Mouse (Mus musculus) midbrain, postnatal 0 days (tissue): ENCODE data around the gene Cars2. TPM values are rescaled to one million over a fixed set of nuclear protein-coding genes. Genes with fewer than 3 reads are reported as not detected.

Experiments used
- ATAC-seq: fragments of 200-750 bp; cut with Nextera tagmentation; 2 replicates; pipeline ENCODE4 v1.8.0; 2017; ENCODE audit warnings: moderate number of reproducible peaks, mild to moderate bottlenecking, moderate TSS enrichment, moderate library complexity; ENCODE audit not compliant: low FRiP score
- DNase-seq: peaks from one replicate; pipeline ENCODE4 v3.0.0-alpha.2; 2015; ENCODE audit warnings: low spot score
- H3K27ac ChIP-seq: fragments of 300-500 bp; sonication (generic); 2 replicates; pipeline ENCODE4 v1.5.1; 2014; ENCODE audit warnings: low read depth, mild to moderate bottlenecking, low read length, mixed read lengths
- H3K27me3 ChIP-seq: fragments of 300-500 bp; sonication (generic); 2 replicates; pipeline ENCODE4 v1.6.1; 2014; ENCODE audit warnings: low read length, control low read depth, mixed read lengths; ENCODE audit not compliant: insufficient read depth
- H3K36me3 ChIP-seq: fragments of 300-500 bp; sonication (generic); 2 replicates; pipeline ENCODE4 v1.6.1; 2014; ENCODE audit warnings: low read length, control low read depth, mixed read lengths; ENCODE audit not compliant: insufficient read depth
- H3K4me1 ChIP-seq: fragments of 300-500 bp; sonication (generic); 2 replicates; pipeline ENCODE4 v1.6.1; 2014; ENCODE audit warnings: mild to moderate bottlenecking, control low read depth, antibody characterized with exemption, low read length, mixed read lengths; ENCODE audit not compliant: insufficient read depth
- H3K4me2 ChIP-seq: fragments of 300-500 bp; sonication (generic); 2 replicates; pipeline ENCODE4 v1.6.1; 2014; ENCODE audit warnings: low read depth, mild to moderate bottlenecking, low read length, mixed read lengths; ENCODE audit not compliant: poor library complexity, severe bottlenecking
- H3K4me3 ChIP-seq: fragments of 300-500 bp; sonication (generic); 2 replicates; pipeline ENCODE4 v1.5.1; 2014; ENCODE audit warnings: low read depth, mild to moderate bottlenecking, low read length, moderate library complexity
- H3K9ac ChIP-seq: fragments of 300-500 bp; sonication (generic); replicated peaks from 2 replicates; pipeline ENCODE4 v1.6.1; 2014; ENCODE audit warnings: mild to moderate bottlenecking, low read length, moderate library complexity, mixed read lengths; ENCODE audit not compliant: poor library complexity, severe bottlenecking
- H3K9me3 ChIP-seq: fragments of 300-500 bp; sonication (generic); 2 replicates; pipeline ENCODE4 v1.6.1; 2016; ENCODE audit warnings: low read length, control low read depth
- CTCF ChIP-seq: IDR thresholded peaks from 2 replicates; pipeline ENCODE4 v1.5.1; 2016; ENCODE audit warnings: antibody characterized with exemption, mild to moderate bottlenecking
- WGBS: fragments of 180-500 bp; shearing (Covaris S2); extraction: QIAGEN DNeasy Blood & Tissue Kit; methylation state at CpG from one replicate; pipeline ENCODE4 v1.1.7; 2014; 5-methylcytosine and 5-hydroxymethylcytosine counted together
- polyA plus RNA-seq: library from polyadenylated mRNA; unstranded; fragments of >200 nt; fragmentation: Nextera tagmentation; extraction: Ambion mirVana; gene quantifications from 2 replicates; pipeline ENCODE4 v1.2.1, GENCODE M21; 2015
- total RNA-seq: library from RNA; depleted of rRNA; stranded (reverse); fragments of >200 nt; gene quantifications from 2 replicates; pipeline ENCODE4 v1.2.3, GENCODE M21; 2014

Cars2 gene
- total and polyA plus RNA-seq, 2 experiments from 2014 or later: 19.5 to 35.5 TPM

DNA sequence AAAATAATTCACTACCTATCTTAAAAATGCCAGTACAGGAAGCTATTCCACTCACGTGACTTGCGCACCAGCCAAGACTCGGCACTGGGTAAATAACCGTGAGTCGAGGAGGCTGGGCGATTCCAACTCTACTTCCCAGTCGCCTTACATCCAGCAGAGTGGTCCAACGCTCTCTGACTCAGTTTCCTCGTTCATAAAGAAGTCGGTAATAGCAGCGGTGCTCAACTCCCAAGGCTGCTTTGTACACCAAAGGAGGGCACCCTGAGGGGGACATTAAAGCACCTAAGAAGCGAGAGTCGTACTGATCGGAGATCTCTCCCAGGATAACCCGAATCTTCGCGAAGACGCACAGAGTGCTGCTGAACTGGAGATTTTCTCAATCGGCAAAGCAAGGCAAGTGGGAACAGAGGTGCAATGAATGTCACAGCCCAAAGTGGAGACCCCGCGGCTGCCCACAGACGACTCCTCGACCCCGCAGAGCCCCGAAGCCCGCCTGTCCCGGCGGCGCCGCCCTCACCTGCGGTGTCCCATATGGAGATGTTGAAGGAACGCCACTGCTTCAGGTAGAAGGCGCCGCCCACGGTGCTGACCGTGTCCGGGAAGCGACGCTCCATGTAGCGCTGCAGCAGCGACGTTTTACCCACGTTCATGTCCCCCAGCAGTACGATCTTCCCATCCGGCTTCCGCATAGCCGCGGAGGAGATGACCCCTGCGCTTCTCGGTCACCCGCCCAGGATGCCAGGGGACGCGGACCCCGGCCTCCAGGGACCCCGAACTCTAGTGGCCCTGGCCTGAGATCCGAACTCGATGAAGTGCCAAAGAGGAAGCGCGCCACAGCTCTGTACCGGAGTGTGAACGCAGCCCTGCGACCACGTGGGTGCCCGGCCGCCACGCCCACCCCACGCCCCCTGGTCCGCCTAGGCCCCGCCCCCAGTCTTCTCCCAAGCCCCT is 72.5 kb downstream of the Cars2 start, which contains the start of gene Rab20:
Gene Rab20 (minus strand): TSS at position 900 of the 951 bp plus-strand sequence.
- Histone ChIP-seq H3K27ac (no peak within 1 kb of the TSS), H3K4me2 (peak within 1 kb of the TSS; percentile 92), H3K9ac (0 out of 2 replicates have a peak within 1 kb of the TSS, but pooled peaks have one; percentile 44), H3K36me3 (no peaks in the 10 kb centered on the region), H3K4me1 (peaks cover 10% of the 10 kb centered on the region; the same call in 1 of the 2 replicates), H3K9me3 (no peaks in the 10 kb centered on the region), H3K27me3 (peaks cover 52% of the 10 kb centered on the region), H3K4me3 (peak within 1 kb of the TSS; percentile 46)
- WGBS: under 1% methylated on average over 61 of the region's 69 CpGs
- peak; percentile 66 for ATAC-seq
- DNase-seq: peak; percentile 21
- no peak for TF ChIP-seq CTCF

DNA sequence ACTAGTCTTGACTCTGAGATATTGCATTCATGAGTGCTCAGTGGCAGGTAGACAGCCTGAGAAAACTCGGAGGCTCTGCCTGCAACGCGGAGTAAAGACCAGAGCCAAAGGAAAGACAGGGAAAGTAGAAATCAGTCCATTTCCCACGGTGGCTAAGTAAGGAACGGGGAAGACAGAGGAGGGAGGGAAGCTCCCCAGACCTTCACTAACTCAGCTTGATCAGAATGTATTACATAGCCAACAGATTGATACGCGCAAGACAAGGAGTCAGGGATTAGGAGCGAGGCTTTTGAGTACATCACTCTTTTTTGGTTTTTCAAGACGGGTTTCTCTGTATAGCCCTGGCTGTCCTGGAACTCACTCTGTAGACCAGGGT is 73.4 kb downstream of the Cars2 start:
- TF ChIP-seq CTCF: no peak
- no peaks in the 10 kb centered on the region for H3K36me3 ChIP-seq
- peak overlapping the region; percentile 15; the same call in 1 of the 2 replicates for H3K4me3 ChIP-seq
- no peak overlapping the region for H3K27ac ChIP-seq
- DNase-seq (no peak), ATAC-seq (no peak)
- H3K4me2 ChIP-seq: peak overlapping the region; percentile 15; the same call in 1 of the 2 replicates
- H3K4me1 ChIP-seq: peaks cover 10% of the 10 kb centered on the region; the same call in 1 of the 2 replicates
- H3K9ac ChIP-seq: no peak overlapping the region
- WGBS: 6% methylated on average over 9 of the region's 9 CpGs
- peaks cover 52% of the 10 kb centered on the region for H3K27me3 ChIP-seq
- no peaks in the 10 kb centered on the region for H3K9me3 ChIP-seq

DNA sequence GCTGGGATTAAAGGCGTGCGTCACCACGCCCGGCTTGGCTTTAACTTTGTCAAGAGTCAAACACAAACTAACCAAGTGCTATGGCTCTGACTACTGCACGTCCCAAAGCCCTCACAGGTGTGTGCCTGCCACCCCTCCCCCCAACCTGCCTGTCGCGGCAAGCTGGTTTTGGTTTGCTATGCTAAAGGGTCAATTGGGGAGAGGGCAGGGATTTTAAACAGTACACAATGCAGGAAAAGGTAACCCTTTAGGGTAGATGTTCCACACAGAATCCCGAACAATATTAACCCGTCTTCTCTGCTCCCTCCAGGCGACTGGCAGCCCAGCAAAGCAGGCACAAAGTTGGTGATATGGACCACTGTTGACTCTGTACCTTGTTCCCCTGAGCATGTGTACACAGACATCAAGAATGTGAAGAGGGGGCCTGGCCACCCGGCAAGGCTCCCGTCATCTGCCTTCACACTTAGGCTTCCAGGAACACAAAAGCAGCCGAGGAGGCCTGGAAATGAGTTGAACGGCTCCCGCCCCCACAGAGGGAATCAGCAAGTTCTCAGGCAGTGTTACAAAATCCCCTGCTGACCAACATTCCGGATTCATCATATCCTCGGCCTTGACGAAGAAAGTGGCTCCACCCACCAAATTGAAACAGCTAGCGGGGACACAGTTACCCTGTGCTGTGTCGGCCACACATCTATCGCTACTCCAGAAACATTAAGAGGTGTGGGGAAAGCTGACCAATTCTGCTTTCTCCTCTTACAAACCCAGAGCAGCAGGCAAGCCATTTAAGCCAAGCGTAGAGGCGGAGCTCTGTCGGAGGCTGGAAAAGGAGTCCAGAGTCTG is 74.0 kb downstream of the Cars2 start:
- Histone ChIP-seq H3K9me3 (no peaks in the 10 kb centered on the region), H3K27ac (no peak overlapping the region), H3K4me3 (peak overlapping the region; percentile 15; the same call in 1 of the 2 replicates), H3K9ac (no peak overlapping the region), H3K27me3 (peaks cover 52% of the 10 kb centered on the region), H3K36me3 (no peaks in the 10 kb centered on the region), H3K4me2 (peak overlapping the region; percentile 15; the same call in 1 of the 2 replicates), H3K4me1 (peaks cover 10% of the 10 kb centered on the region; the same call in 1 of the 2 replicates)
- TF ChIP-seq CTCF: no peak
- DNase-seq: peak; percentile 22
- 11% methylated on average over 24 of the region's 24 CpGs for WGBS
- ATAC-seq: no peak

DNA sequence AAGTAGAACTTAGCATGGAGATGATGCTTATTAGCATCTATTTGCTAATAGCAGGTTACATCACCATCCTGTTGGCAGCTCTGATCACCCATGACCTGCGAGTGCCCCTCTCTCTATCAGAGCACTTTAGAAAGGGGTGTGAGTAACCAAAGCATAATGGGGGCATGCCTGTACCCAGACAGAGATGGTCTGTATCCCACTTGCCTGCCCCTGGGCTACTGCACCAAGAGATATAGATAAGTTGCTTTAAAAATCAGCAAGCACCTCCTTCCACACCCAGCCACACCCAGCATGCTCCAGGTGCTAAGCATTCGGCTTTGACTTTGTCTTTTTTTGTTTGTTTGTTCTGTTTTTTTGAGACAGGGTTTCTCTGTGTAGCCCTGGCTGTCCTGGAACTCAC is 74.7 kb downstream of the Cars2 start:
- Histone ChIP-seq H3K9me3 (no peaks in the 10 kb centered on the region), H3K27ac (no peak overlapping the region), H3K4me2 (no peak overlapping the region), H3K9ac (no peak overlapping the region), H3K36me3 (no peaks in the 10 kb centered on the region), H3K4me1 (peaks cover 10% of the 10 kb centered on the region; the same call in 1 of the 2 replicates), H3K4me3 (no peak overlapping the region), H3K27me3 (peaks cover 50% of the 10 kb centered on the region)
- no peak for TF ChIP-seq CTCF
- DNase-seq (no peak), ATAC-seq (no peak)
- whole genome bisulfite sequencing: 20% methylated on average over 2 of the region's 2 CpGs

DNA sequence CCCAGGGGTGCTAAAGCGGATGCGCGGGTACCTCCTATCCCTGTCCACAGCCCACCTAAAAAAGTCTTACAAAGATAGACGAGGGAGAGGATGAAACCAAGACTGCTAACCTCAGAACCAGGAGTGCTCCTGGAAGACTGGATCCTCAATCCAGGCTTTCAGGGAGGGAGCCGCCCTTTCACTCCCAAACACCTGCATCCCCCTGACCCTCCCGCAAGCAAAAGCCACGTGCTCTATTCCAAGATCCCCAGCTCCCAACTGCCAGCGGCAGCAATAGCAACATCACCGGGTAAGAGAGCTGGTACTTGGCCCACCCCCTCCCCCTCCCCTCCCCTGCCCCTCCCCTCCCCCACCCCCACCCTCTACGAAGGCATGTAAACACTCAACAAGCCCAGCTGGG is 75.2 kb downstream of the Cars2 start:
- no peak for DNase-seq
- peaks cover 45% of the 10 kb centered on the region for H3K27me3 ChIP-seq
- H3K9me3 ChIP-seq: no peaks in the 10 kb centered on the region

More for the DNA sequence above, 75.2 kb downstream of the Cars2 start:
- TF ChIP-seq CTCF: no peak
- Histone ChIP-seq H3K36me3 (no peaks in the 10 kb centered on the region), H3K27ac (no peak overlapping the region), H3K4me2 (no peak overlapping the region), H3K4me1 (peaks cover 10% of the 10 kb centered on the region; the same call in 1 of the 2 replicates), H3K4me3 (no peak overlapping the region), H3K9ac (no peak overlapping the region)
- no peak for ATAC-seq
- 18% methylated on average over 9 of the region's 10 CpGs for WGBS
